Mouse (Mus musculus) small intestine, adult 2 months (tissue): Measurements from ENCODE around the gene Ppp1r16b.

ENCODE experiments used
- CTCF ChIP-seq: fragments of 200-500 bp; IDR thresholded peaks from 2 replicates; pipeline ENCODE4 v1.5.1; 2012; ENCODE audit warnings: low read depth, mild to moderate bottlenecking, control low read depth, inconsistent platforms, low read length, moderate library complexity, mixed read lengths; ENCODE audit not compliant: insufficient replicate concordance, insufficient read length; ENCODE audit errors: extremely low read depth
- POLR2A ChIP-seq: fragments of 200-500 bp; IDR thresholded peaks from 2 replicates; pipeline ENCODE4 v1.6.1; 2012; ENCODE audit warnings: low read depth, mild to moderate bottlenecking, control low read depth, inconsistent platforms, low read length, moderate library complexity

DNA sequence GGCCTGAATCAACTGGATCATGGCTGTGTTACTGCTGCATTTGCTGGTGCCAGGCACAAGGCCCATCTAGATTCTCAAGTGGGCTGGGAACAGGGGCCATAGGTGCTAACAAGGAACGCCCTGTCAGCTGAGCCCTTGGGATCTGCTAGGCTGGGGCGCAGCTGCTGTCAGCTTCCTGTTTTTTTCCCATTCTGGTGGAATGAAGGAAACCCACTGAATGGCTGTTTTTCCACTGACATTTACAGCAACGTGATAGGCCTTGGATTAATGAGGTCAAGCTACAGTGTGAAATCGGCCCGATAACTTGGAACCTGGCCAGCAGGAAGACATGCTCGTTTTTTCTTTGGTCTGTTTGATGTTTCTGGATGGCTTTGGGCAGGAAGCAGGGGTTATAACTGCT, 7.6 kb downstream of the Ppp1r16b start:
- TF ChIP-seq CTCF (no peak), POLR2A (no peak)
